Mouse (Mus musculus): Measurements from ENCODE around the gene Smpd3. TPM values are rescaled to one million over a fixed set of nuclear protein-coding genes. Genes with fewer than 3 reads are reported as not detected.
"Not testable (repeated sequence)": the region's sequence is repeated elsewhere in the genome, so short reads cannot be mapped to it uniquely, and the experiment has no call there.

Gene Smpd3
- polyA plus RNA-seq, 1 experiment from 2014 or later, result 2.9 TPM

- no peak for ATAC-seq (replicated peaks; ENCODE audit: extremely low read depth, insufficient read depth, low FRiP score)
- Histone ChIP-seq H3K27ac (ENCODE audit: low read length) (no peak overlapping the region), H3K9ac (ENCODE audit: low read length) (no peak overlapping the region), H3K4me2 (ENCODE audit: low read depth, low read length) (no peak overlapping the region), H3K4me1 (ENCODE audit: control insufficient read depth, insufficient read depth, low read length) (no peaks in the 10 kb centered on the region), H3K27me3 (ENCODE audit: control insufficient read depth, insufficient read depth, low read length) (no peaks in the 10 kb centered on the region; the same call in 1 of the 2 replicates), H3K9me3 (replicated peaks; ENCODE audit: control insufficient read depth, low read length) (no peaks in the 10 kb centered on the region), H3K4me3 (ENCODE audit: low read length) (no peak overlapping the region), H3K36me3 (ENCODE audit: control insufficient read depth, insufficient read depth) (no peaks in the 10 kb centered on the region)
- 63% methylated on average over 10 of the region's 10 CpGs for WGBS
Observed at GRCm38 (mm10) chr8:106316506-106316905, 21.3 kb downstream of the Smpd3 start.

- 77% methylated on average over 6 of the region's 6 CpGs for WGBS
- Histone ChIP-seq H3K4me1 (ENCODE audit: control insufficient read depth, insufficient read depth, low read length) (no peaks in the 10 kb centered on the region), H3K9me3 (replicated peaks; ENCODE audit: control insufficient read depth, low read length) (no peaks in the 10 kb centered on the region), H3K4me3 (ENCODE audit: low read length) (no peak overlapping the region), H3K36me3 (ENCODE audit: control insufficient read depth, insufficient read depth) (no peaks in the 10 kb centered on the region), H3K4me2 (ENCODE audit: low read depth, low read length) (no peak overlapping the region), H3K27me3 (ENCODE audit: control insufficient read depth, insufficient read depth, low read length) (no peaks in the 10 kb centered on the region), H3K27ac (ENCODE audit: low read length) (no peak overlapping the region), H3K9ac (ENCODE audit: low read length) (no peak overlapping the region)
- ATAC-seq (replicated peaks; ENCODE audit: extremely low read depth, insufficient read depth, low FRiP score), result no peak
Observed at GRCm38 (mm10) chr8:106315402-106316187, 22.2 kb downstream of the Smpd3 start.

GRCm38 (mm10) chr8:106313799-106314198 lies 24.0 kb downstream of the Smpd3 start:
- Histone ChIP-seq H3K4me2 (ENCODE audit: low read depth, low read length) (no peak overlapping the region), H3K4me3 (ENCODE audit: low read length) (no peak overlapping the region), H3K9me3 (replicated peaks; ENCODE audit: control insufficient read depth, low read length) (no peaks in the 10 kb centered on the region), H3K27ac (ENCODE audit: low read length) (no peak overlapping the region), H3K9ac (ENCODE audit: low read length) (no peak overlapping the region), H3K4me1 (ENCODE audit: control insufficient read depth, insufficient read depth, low read length) (no peaks in the 10 kb centered on the region), H3K27me3 (ENCODE audit: control insufficient read depth, insufficient read depth, low read length) (no peaks in the 10 kb centered on the region), H3K36me3 (ENCODE audit: control insufficient read depth, insufficient read depth) (no peaks in the 10 kb centered on the region)
- WGBS, result 56% methylated on average over 2 of the region's 2 CpGs
- ATAC-seq (replicated peaks; ENCODE audit: extremely low read depth, insufficient read depth, low FRiP score), result no peak

- Histone ChIP-seq H3K27me3 (ENCODE audit: control insufficient read depth, insufficient read depth, low read length) (no peaks in the 10 kb centered on the region), H3K9ac (ENCODE audit: low read length) (no peak overlapping the region), H3K4me3 (ENCODE audit: low read length) (no peak overlapping the region), H3K4me1 (ENCODE audit: control insufficient read depth, insufficient read depth, low read length) (no peaks in the 10 kb centered on the region), H3K9me3 (replicated peaks; ENCODE audit: control insufficient read depth, low read length) (no peaks in the 10 kb centered on the region), H3K36me3 (ENCODE audit: control insufficient read depth, insufficient read depth) (no peaks in the 10 kb centered on the region), H3K4me2 (ENCODE audit: low read depth, low read length) (no peak overlapping the region), H3K27ac (ENCODE audit: low read length) (no peak overlapping the region)
- WGBS, result 76% methylated on average over 6 of the region's 6 CpGs
- no peak for ATAC-seq (replicated peaks; ENCODE audit: extremely low read depth, insufficient read depth, low FRiP score)
Observed at GRCm38 (mm10) chr8:106313120-106313737, 24.6 kb downstream of the Smpd3 start.

GRCm38 (mm10) chr8:106311967-106312366 lies 25.8 kb downstream of the Smpd3 start:
- no peak overlapping the region for H3K27ac ChIP-seq (ENCODE audit: low read length)
- 95% methylated on average over 1 of the region's 1 CpGs for WGBS

GRCm38 (mm10) chr8:106310026-106310652 lies 27.6 kb downstream of the Smpd3 start:
- ATAC-seq (replicated peaks; ENCODE audit: extremely low read depth, insufficient read depth, low FRiP score), result no peak

More at GRCm38 (mm10) chr8:106311967-106312366, 25.8 kb downstream of the Smpd3 start:
- ATAC-seq (replicated peaks; ENCODE audit: extremely low read depth, insufficient read depth, low FRiP score), result no peak
- H3K9me3 ChIP-seq (replicated peaks; ENCODE audit: control insufficient read depth, low read length), result no peaks in the 10 kb centered on the region
- H3K9ac ChIP-seq (ENCODE audit: low read length), result no peak overlapping the region
- H3K27me3 ChIP-seq (ENCODE audit: control insufficient read depth, insufficient read depth, low read length), result no peaks in the 10 kb centered on the region
- no peak overlapping the region for H3K4me3 ChIP-seq (ENCODE audit: low read length)
- H3K4me1 ChIP-seq (ENCODE audit: control insufficient read depth, insufficient read depth, low read length), result no peaks in the 10 kb centered on the region
- H3K36me3 ChIP-seq (ENCODE audit: control insufficient read depth, insufficient read depth), result no peaks in the 10 kb centered on the region
- no peak overlapping the region for H3K4me2 ChIP-seq (ENCODE audit: low read depth, low read length)

GRCm38 (mm10) chr8:106308082-106308786 lies 29.6 kb downstream of the Smpd3 start:
- H3K27me3 ChIP-seq (ENCODE audit: control insufficient read depth, insufficient read depth, low read length); H3K4me3 ChIP-seq (ENCODE audit: low read length); H3K36me3 ChIP-seq (ENCODE audit: control insufficient read depth, insufficient read depth); H3K9me3 ChIP-seq (replicated peaks; ENCODE audit: control insufficient read depth, low read length); H3K4me2 ChIP-seq (ENCODE audit: low read depth, low read length); H3K27ac ChIP-seq (ENCODE audit: low read length); H3K4me1 ChIP-seq (ENCODE audit: control insufficient read depth, insufficient read depth, low read length); H3K9ac ChIP-seq (ENCODE audit: low read length): not testable (repeated sequence)
- 0 out of 2 replicates have a peak, but pooled peaks have one; percentile 45 for ATAC-seq (replicated peaks; ENCODE audit: extremely low read depth, insufficient read depth, low FRiP score)
- 52% methylated on average over 6 of the region's 6 CpGs for WGBS

More at GRCm38 (mm10) chr8:106310026-106310652, 27.6 kb downstream of the Smpd3 start:
- H3K27ac ChIP-seq (ENCODE audit: low read length), result no peak overlapping the region
- no peaks in the 10 kb centered on the region for H3K9me3 ChIP-seq (replicated peaks; ENCODE audit: control insufficient read depth, low read length)
- no peaks in the 10 kb centered on the region for H3K4me1 ChIP-seq (ENCODE audit: control insufficient read depth, insufficient read depth, low read length)
- H3K9ac ChIP-seq (ENCODE audit: low read length), result no peak overlapping the region
- WGBS, result 83% methylated on average over 5 of the region's 5 CpGs
- H3K36me3 ChIP-seq (ENCODE audit: control insufficient read depth, insufficient read depth), result no peaks in the 10 kb centered on the region
- H3K4me2 ChIP-seq (ENCODE audit: low read depth, low read length), result no peak overlapping the region
- H3K27me3 ChIP-seq (ENCODE audit: control insufficient read depth, insufficient read depth, low read length), result no peaks in the 10 kb centered on the region
- no peak overlapping the region for H3K4me3 ChIP-seq (ENCODE audit: low read length)

- no peaks in the 10 kb centered on the region for H3K4me1 ChIP-seq (ENCODE audit: control insufficient read depth, insufficient read depth, low read length)
- H3K27ac ChIP-seq (ENCODE audit: low read length), result no peak overlapping the region
- no peaks in the 10 kb centered on the region for H3K36me3 ChIP-seq (ENCODE audit: control insufficient read depth, insufficient read depth)
- no peak overlapping the region for H3K4me2 ChIP-seq (ENCODE audit: low read depth, low read length)
- H3K27me3 ChIP-seq (ENCODE audit: control insufficient read depth, insufficient read depth, low read length), result no peaks in the 10 kb centered on the region
- no peak overlapping the region for H3K9ac ChIP-seq (ENCODE audit: low read length)
- no peaks in the 10 kb centered on the region for H3K9me3 ChIP-seq (replicated peaks; ENCODE audit: control insufficient read depth, low read length)
- 67% methylated on average over 2 of the region's 2 CpGs for WGBS
- no peak overlapping the region for H3K4me3 ChIP-seq (ENCODE audit: low read length)
- no peak for ATAC-seq (replicated peaks; ENCODE audit: extremely low read depth, insufficient read depth, low FRiP score)
Observed at GRCm38 (mm10) chr8:106307586-106307985, 30.2 kb downstream of the Smpd3 start.

All from heart, embryonic 16.5 days (tissue).